Mouse (Mus musculus) midbrain, embryonic 13.5 days (tissue): Measurements from ENCODE around the gene Oxct2a. TPM values are rescaled to one million over a fixed set of nuclear protein-coding genes. Genes with fewer than 3 reads are reported as not detected.
"Not testable (repeated sequence)": the region's sequence is repeated elsewhere in the genome, so short reads cannot be mapped to it uniquely, and the experiment has no call there.

Source experiments
- ATAC-seq: fragments of 200-750 bp; cut with Nextera tagmentation; 2 replicates; pipeline ENCODE4 v1.8.0; 2017; ENCODE audit warnings: mild to moderate bottlenecking, moderate TSS enrichment, moderate library complexity
- H3K27ac ChIP-seq: fragments of 300-500 bp; sonication (generic); 2 replicates; pipeline ENCODE4 v1.5.1; 2015; ENCODE audit warnings: inconsistent platforms, mild to moderate bottlenecking, moderate library complexity
- H3K27me3 ChIP-seq: fragments of 300-500 bp; sonication (generic); 2 replicates; pipeline ENCODE4 v1.6.1; 2015; ENCODE audit warnings: mild to moderate bottlenecking, inconsistent platforms
- H3K36me3 ChIP-seq: fragments of 300-500 bp; sonication (generic); 2 replicates; pipeline ENCODE4 v1.6.1; 2015; ENCODE audit warnings: mild to moderate bottlenecking, inconsistent platforms
- H3K4me1 ChIP-seq: fragments of 300-500 bp; sonication (generic); replicated peaks from 2 replicates; pipeline ENCODE4 v1.6.1; 2015; ENCODE audit warnings: inconsistent platforms
- H3K4me2 ChIP-seq: fragments of 300-500 bp; sonication (generic); replicated peaks from 2 replicates; pipeline ENCODE4 v1.6.1; 2015; ENCODE audit warnings: moderate library complexity, mild to moderate bottlenecking, inconsistent platforms
- H3K4me3 ChIP-seq: fragments of 300-500 bp; sonication (generic); replicated peaks from 2 replicates; pipeline ENCODE4 v1.5.1; 2015; ENCODE audit warnings: mild to moderate bottlenecking, inconsistent platforms
- H3K9ac ChIP-seq: fragments of 300-500 bp; sonication (generic); replicated peaks from 2 replicates; pipeline ENCODE4 v1.6.1; 2015; ENCODE audit warnings: mild to moderate bottlenecking, inconsistent platforms
- H3K9me3 ChIP-seq: fragments of 300-500 bp; sonication (generic); 2 replicates; pipeline ENCODE4 v1.6.1; 2016; ENCODE audit warnings: mild to moderate bottlenecking, inconsistent platforms
- WGBS: fragments of 180-500 bp; shearing (Covaris S2); methylation state at CpG from one replicate; pipeline ENCODE4 v1.1.7; 2015; 5-methylcytosine and 5-hydroxymethylcytosine counted together
- polyA plus RNA-seq: library from polyadenylated mRNA; unstranded; fragments of >200 nt; fragmentation: Nextera tagmentation; extraction: Ambion mirVana; gene quantifications from 2 replicates; pipeline ENCODE4 v1.2.1, GENCODE M21; 2015

The Oxct2a gene
- polyA plus RNA-seq, 1 experiment from 2014 or later, result not detected

- no peaks in the 10 kb centered on the region for H3K27me3 ChIP-seq
- ATAC-seq, result no peak
- no peak overlapping the region for H3K4me3 ChIP-seq
- H3K36me3 ChIP-seq, result peaks cover 92% of the 10 kb centered on the region
- WGBS, result 91% methylated on average over 3 of the region's 3 CpGs
- H3K4me2 ChIP-seq, result no peak overlapping the region
- no peaks in the 10 kb centered on the region for H3K4me1 ChIP-seq
- no peaks in the 10 kb centered on the region for H3K9me3 ChIP-seq
- H3K27ac ChIP-seq, result no peak overlapping the region
- H3K9ac ChIP-seq, result no peak overlapping the region
Measured at GRCm38 (mm10) chr4:123292390-123292789, 31.0 kb downstream of the Oxct2a start.

- no peak overlapping the region for H3K27ac ChIP-seq
- no peaks in the 10 kb centered on the region for H3K9me3 ChIP-seq
- peaks cover 67% of the 10 kb centered on the region for H3K36me3 ChIP-seq
- no peak overlapping the region for H3K4me3 ChIP-seq
- no peak overlapping the region for H3K9ac ChIP-seq
- 92% methylated on average over 12 of the region's 12 CpGs for WGBS
- no peak for ATAC-seq
- H3K4me1 ChIP-seq, result peaks cover 21% of the 10 kb centered on the region
- H3K4me2 ChIP-seq, result no peak overlapping the region
- H3K27me3 ChIP-seq, result no peaks in the 10 kb centered on the region
Measured at GRCm38 (mm10) chr4:123289038-123289437, 34.4 kb downstream of the Oxct2a start.

GRCm38 (mm10) chr4:123286790-123287189 is 36.6 kb downstream of the Oxct2a start:
- H3K27ac ChIP-seq, result no peak overlapping the region
- no peaks in the 10 kb centered on the region for H3K27me3 ChIP-seq
- H3K36me3 ChIP-seq, result peaks cover 44% of the 10 kb centered on the region
- peaks cover 25% of the 10 kb centered on the region for H3K4me1 ChIP-seq
- ATAC-seq, result no peak
- WGBS, result 91% methylated on average over 2 of the region's 2 CpGs
- no peak overlapping the region for H3K9ac ChIP-seq
- no peaks in the 10 kb centered on the region for H3K9me3 ChIP-seq
- H3K4me3 ChIP-seq, result no peak overlapping the region
- H3K4me2 ChIP-seq, result no peak overlapping the region

- no peaks in the 10 kb centered on the region for H3K27me3 ChIP-seq
- H3K4me3 ChIP-seq, result peak overlapping the region; percentile 62
- H3K4me2 ChIP-seq, result peak overlapping the region; percentile 91
- peak overlapping the region; percentile 72 for H3K9ac ChIP-seq
- ATAC-seq, result no peak
- H3K9me3 ChIP-seq, result no peaks in the 10 kb centered on the region
- H3K36me3 ChIP-seq, result peaks cover 30% of the 10 kb centered on the region
- peaks cover 25% of the 10 kb centered on the region for H3K4me1 ChIP-seq
- WGBS, result 82% methylated on average over 6 of the region's 6 CpGs
- H3K27ac ChIP-seq, result no peak overlapping the region
Measured at GRCm38 (mm10) chr4:123284731-123285624, 38.5 kb downstream of the Oxct2a start.

- ATAC-seq, result peak; percentile 32; the same call in 1 of the 2 replicates
Measured at GRCm38 (mm10) chr4:123283675-123284064, 39.8 kb downstream of the Oxct2a start.

GRCm38 (mm10) chr4:123282915-123283674 is 40.3 kb downstream of the Oxct2a start:
- not testable (repeated sequence) for H3K27ac ChIP-seq, H3K9me3 ChIP-seq, H3K27me3 ChIP-seq
- peak overlapping the region; percentile 72 for H3K9ac ChIP-seq
- peak overlapping the region; percentile 62 for H3K4me3 ChIP-seq
- peaks cover 25% of the 10 kb centered on the region for H3K4me1 ChIP-seq
- under 1% methylated on average over 47 of the region's 55 CpGs for WGBS
- H3K4me2 ChIP-seq, result peak overlapping the region; percentile 91
- peak; percentile 80 for ATAC-seq
- H3K36me3 ChIP-seq, result peaks cover 14% of the 10 kb centered on the region

More at GRCm38 (mm10) chr4:123283675-123284064, 39.8 kb downstream of the Oxct2a start:
- peak overlapping the region; percentile 62 for H3K4me3 ChIP-seq
- WGBS, result 2% methylated on average over 15 of the region's 15 CpGs
- H3K27me3 ChIP-seq, H3K9me3 ChIP-seq, H3K27ac ChIP-seq: not testable (repeated sequence)
- peak overlapping the region; percentile 72 for H3K9ac ChIP-seq
- H3K4me1 ChIP-seq, result peaks cover 25% of the 10 kb centered on the region
- H3K36me3 ChIP-seq, result peaks cover 17% of the 10 kb centered on the region
- peak overlapping the region; percentile 91 for H3K4me2 ChIP-seq

GRCm38 (mm10) chr4:123282500-123282899 is 40.9 kb downstream of the Oxct2a start:
- peak; percentile 94 for ATAC-seq
- 0 out of 2 replicates have a peak overlapping the region, but pooled peaks have one; percentile 60 for H3K27ac ChIP-seq
- peaks cover 25% of the 10 kb centered on the region for H3K4me1 ChIP-seq

GRCm38 (mm10) chr4:123280117-123280516 is 43.3 kb downstream of the Oxct2a start:
- Histone ChIP-seq H3K27ac (no peak overlapping the region), H3K27me3 (no peaks in the 10 kb centered on the region), H3K36me3 (no peaks in the 10 kb centered on the region), H3K9ac (no peak overlapping the region), H3K9me3 (no peaks in the 10 kb centered on the region), H3K4me1 (peaks cover 15% of the 10 kb centered on the region), H3K4me3 (no peak overlapping the region), H3K4me2 (no peak overlapping the region)
- no peak for ATAC-seq
- 77% methylated on average over 3 of the region's 3 CpGs for whole genome bisulfite sequencing

More at GRCm38 (mm10) chr4:123282500-123282899, 40.9 kb downstream of the Oxct2a start:
- peak overlapping the region; percentile 62 for H3K4me3 ChIP-seq
- WGBS, result under 1% methylated on average over 25 of the region's 25 CpGs
- peaks cover 10% of the 10 kb centered on the region for H3K36me3 ChIP-seq
- H3K27me3 ChIP-seq, result no peaks in the 10 kb centered on the region
- H3K9ac ChIP-seq, result peak overlapping the region; percentile 72
- peak overlapping the region; percentile 91 for H3K4me2 ChIP-seq
- H3K9me3 ChIP-seq, result no peaks in the 10 kb centered on the region

Other genes with a start within 250 kb of the Oxct2a start
- gene Bmp8b, start 218.5 kb downstream of the Oxct2a start, polyA plus RNA-seq, result 0.13 and 0.14 TPM in 2 replicates
- gene Oxct2b, start 207.4 kb downstream of the Oxct2a start, polyA plus RNA-seq, result 0.11 and 0.14 TPM in 2 replicates
- gene Ppie, start 183.7 kb downstream of the Oxct2a start, polyA plus RNA-seq, result 74.2 and 77.2 TPM in 2 replicates
- 14.1 and 16.5 TPM in 2 replicates for gene Hpcal4, start 140.4 kb downstream of the Oxct2a start, polyA plus RNA-seq
- gene Nt5c1a, start 122.1 kb downstream of the Oxct2a start, polyA plus RNA-seq, result not detected in 2 replicates
- 5.5 and 6.6 TPM in 2 replicates for gene Heyl, start 90.1 kb downstream of the Oxct2a start, polyA plus RNA-seq
- 25.5 and 27.1 TPM in 2 replicates for gene Pabpc4, start 61.3 kb downstream of the Oxct2a start, polyA plus RNA-seq
- 0.13 TPM in 1 of 2 replicates, not detected in the other for gene Bmp8a, start 19.6 kb upstream of the Oxct2a start, polyA plus RNA-seq